Mouse (Mus musculus) layer of hippocampus, adult 8-10 months (tissue): ENCODE measurements around the gene Pogk. TPM values are rescaled to one million over a fixed set of nuclear protein-coding genes. Genes with fewer than 3 reads are reported as not detected.

ENCODE experiments used
- DNase-seq, 2 experiments: peaks; one replicate each; pipeline ENCODE4 v3.0.0; 2022; ENCODE audit warnings: low spot score in 2 of 2
- total RNA-seq, 4 experiments: library from RNA; stranded (reverse); gene quantifications; 2 replicates each; pipeline ENCODE4 v1.2.4; 2022

Pogk gene
- total RNA-seq, 4 experiments from 2014 or later, result 34.0 to 35.0 (median 34.4) TPM

DNA sequence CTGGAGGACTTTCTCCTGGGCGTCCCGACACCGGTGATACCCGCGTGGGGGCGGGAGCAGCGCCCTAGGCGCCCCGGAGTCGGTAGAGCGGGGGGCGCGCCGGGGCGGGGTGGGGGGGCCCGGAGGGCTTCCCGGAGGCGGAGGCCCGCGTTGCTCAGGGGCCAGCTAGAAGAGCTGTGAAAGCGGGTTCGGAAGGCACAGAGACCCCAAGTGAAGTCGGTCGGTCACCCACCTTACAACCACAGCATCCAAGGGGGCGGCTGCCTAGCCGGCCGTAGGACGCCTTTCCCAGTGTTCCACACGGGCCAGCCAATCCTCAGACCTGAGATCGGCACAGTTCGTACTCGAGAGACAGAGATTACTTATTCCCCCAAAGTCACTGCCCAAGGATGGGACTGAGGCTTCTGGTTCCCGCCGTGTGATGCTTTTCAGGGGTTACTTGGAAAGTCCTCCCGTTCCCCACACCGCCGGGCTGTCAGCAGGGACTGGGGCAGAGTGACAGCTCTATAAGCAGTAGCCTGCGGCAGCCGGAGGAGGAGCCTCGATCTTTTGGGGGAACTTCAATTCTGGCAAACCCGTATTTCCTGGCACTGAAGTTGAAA is 29.9 kb downstream of the Pogk start:
- peak; percentile 53 to 61 for DNase-seq

DNA sequence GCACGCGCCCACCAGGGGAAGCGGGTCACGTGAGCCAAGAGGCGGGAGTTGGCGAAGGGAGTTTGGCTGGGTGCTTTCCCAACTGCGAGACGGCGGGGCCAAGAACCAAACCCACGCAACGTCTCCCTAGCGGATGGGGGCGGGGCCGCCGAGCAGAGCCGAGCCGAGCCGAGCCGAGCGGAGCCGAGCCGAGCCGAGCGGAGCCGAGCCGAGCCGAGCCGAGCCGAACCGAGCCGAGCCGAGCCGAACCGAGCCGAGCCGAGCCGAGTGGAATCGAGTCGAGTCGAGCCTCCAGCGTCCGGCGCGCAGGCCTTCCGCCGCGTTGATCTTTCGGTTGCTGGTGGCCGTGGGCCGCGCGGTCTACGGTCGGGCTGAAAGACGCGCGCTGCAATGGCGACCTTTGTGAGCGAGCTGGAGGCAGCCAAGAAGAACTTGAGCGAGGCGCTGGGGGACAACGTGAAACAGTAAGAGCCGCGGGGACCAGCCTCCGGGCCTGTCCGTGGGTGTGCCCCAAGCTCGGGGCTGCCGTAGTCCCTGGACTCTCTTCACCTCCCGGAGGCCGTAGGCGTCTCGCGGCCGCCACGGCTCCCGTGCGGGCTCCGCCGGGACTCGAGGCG is 30.5 kb downstream of the Pogk start, which contains the start of gene Tada1:
Tada1 (plus strand) TSS at position 85 of the 617 bp plus-strand sequence.
- peak; percentile 91 to 95 for DNase-seq

DNA sequence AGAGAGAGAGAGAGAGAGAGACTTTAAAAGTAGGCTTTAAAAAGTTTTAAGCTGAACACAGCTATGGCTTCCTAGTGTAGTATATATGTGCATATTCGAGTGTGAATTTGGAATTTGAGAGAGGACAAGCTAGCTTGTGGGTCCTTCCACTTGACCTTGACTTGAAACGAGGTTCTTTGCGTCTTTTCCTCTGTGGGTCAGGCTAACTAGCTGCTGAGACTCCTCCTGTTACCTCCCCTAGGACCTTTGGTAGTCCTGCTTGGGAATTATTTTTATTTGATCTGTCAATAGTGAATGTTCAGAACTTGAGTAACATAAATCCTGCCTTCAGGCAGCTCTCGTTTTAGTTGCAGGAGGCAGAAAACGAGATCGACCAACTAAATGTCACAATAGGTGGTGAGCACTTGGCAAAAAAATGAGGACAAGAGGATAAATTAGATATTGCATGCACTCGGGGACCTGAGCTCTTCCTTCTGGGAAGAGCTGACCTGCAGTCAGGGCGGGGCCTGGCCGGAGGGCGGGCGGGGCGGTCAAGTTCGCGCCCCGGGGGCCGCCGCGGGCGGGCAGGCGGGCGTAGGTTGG is 31.1 kb downstream of the Pogk start:
- no peak for DNase-seq

DNA sequence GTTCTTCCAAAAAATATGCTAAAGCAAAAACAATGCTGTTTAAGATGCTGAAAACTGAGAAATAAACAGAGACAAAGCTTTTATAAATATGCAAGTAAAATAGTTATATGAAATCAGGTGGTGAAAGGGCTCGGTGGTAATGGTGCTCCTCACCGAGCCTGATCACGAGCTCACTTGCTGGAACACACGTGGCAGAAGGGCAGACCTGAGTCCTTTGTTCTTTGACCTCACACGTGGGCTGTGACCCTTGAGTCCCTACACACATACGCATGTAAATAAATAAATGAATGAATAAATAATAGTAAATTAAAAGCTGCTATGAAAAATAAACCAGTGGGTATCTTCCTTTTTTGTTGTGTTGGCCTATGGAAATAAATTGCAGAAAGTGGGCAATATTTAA is 32.5 kb downstream of the Pogk start:
- DNase-seq, result no peak

DNA sequence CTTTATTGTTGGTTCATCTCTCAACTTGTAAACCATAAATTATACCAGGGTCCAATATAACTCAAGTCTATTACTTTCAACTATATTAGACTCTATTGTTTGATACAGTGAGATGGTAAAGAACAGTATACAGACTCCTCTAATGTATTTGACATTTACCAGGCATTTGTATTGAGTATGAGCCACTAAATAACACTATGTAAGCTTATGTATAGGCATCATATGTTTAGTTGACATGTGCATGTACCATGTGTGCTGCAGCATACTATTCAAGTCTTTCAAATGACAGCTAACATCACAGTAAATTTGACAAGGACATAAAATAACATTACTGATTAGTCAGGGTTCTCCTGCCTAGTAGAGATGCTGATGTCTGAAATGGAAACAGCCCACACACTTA is 46.5 kb downstream of the Pogk start:
- no peak for DNase-seq

DNA sequence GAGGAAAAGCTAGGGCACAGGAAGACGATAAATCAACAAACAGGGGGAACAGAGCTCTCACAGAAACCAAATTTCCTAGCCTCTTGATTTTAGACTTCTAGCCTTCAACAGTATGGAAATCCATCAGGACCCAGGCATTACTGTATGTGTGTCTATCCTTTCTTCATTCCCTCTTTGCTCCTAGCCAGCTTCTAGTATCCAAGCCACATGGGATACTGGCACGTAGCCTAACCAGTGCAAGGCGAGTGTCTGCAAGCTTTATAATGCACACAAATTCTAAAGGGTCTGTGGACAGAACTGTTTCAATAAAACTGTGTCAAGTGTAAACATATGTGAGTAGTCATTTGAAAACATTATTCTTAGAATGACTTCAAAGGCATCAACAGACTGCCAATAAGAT is 47.0 kb downstream of the Pogk start:
- no peak for DNase-seq

DNA sequence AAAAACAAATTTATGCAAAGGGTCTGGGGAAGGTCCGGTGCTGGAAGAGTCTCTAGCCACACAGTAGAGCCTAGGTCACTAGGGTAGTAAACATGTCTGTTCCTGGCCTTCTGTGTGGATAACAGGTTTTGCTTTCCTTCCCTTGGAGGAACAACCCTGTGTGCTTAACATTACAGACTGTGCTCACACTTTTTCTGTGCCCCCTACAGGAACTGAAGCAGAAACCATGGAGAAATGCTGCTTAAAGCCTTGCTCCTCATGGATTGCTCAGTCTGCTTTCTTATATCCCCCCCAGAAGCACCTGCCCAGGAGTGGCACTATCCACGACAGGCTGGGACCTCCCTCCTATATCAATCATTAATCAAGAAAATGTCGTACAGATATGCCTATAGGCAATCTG is 47.8 kb downstream of the Pogk start:
- DNase-seq, result no peak

DNA sequence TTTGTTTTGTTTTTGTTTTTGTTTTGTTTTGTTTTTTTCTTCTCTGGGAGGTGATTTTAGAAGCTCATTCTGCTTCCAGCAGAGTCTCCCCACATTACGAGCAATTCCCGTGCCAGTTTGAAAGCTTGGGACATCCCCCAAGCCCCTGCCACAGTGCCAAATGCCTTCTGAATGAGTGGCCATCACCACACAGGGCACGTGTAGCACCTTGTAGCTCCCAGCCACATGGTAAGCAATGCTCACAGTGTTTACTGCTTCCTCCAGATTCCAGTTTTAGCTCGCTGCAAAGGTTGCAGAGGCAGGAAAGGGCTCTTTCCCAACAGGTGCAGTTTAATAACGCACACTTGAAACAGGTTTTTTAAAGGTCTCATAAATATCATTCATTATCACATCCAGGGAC is 48.8 kb downstream of the Pogk start:
- no peak for DNase-seq

DNA sequence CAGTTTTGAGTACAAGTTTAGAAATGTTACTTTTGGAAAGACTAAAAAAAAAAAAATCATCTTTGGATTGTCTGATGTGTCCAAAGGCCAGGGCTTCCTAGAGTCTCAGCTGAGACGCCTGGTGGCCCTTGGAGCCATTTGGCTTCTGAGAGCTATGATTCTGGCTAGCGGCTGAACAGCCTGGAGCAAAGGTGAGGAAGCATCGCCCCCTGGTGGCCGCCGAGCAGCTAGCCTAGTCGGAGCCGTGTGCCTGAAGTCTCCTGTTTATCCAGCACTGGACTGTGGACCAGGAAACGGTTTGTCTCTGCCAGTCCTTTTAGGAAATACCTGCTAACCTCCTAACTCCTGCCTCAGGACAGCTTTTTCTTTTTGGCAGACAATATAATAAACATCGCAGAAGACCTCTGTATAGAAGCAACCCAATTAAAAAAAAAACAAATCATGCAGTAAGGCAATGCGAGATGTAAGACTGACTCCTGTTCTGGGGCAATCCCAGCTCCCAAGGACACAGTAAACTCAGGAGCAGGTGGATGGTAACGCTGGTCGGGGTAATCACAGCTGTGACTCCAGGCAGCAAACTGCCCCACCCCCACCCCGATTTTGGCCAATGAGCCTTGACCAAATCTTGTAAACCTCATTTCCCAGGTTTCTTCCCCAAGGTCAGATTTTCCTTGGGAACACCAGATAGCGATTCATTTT is 49.4 kb downstream of the Pogk start:
- DNase-seq, result peak; percentile 69 to 89

DNA sequence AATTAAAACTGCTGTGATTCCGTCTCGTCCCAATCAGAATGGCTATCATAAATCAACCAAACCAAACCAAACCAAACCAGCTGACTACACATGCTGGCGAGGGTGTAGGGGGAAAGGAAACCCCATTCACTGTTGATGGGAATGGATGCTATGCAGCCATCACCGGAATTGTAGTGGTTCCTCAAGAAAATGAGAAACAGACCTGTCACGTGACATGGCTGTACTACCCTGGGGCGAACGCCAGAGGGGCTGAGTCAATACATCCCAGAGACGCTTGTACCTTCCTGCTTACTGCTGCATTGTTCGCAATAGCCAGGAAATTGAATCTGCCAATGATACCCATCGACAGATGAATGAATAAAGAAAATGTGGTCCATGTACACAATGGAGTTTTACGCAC is 59.9 kb downstream of the Pogk start:
- DNase-seq, result no peak

DNA sequence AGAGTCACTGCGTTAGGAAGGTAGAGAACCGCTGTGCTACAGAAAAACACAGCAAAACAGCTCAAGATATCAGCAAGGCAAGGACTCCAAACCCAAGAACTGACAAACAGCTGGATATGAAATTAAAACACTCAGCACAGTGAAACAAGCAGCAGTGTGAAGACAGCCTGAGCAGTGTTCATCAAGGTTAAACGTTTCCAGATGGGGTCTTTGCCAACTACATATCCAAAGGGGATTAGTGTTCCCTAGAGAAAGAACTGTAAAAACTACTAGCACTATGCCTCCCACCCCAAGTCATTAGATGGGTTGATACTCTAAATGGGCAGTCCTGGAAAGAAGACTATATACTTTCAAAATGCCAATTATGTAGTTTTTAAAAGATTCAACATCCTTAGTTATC is 60.3 kb downstream of the Pogk start:
- DNase-seq, result no peak

DNA sequence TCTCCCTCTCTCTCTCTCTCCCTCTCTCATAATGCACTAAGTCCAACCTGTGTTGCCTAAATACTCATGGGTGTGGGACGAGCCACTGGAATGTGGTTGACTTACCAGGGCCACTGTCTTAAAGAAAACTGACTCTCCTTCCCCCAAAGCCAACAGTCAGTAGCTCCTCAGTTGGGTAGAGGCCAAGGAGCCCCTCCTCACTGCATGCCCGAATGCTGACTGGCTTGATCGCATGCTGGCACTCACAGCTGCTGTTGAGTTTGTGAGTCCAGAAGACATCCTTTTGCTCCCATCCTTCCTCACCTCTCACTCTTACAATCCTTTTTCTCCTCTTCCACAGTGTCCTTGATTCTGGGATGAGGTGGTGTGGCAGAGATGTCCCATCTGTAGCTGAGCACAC is 62.8 kb downstream of the Pogk start:
- no peak for DNase-seq

DNA sequence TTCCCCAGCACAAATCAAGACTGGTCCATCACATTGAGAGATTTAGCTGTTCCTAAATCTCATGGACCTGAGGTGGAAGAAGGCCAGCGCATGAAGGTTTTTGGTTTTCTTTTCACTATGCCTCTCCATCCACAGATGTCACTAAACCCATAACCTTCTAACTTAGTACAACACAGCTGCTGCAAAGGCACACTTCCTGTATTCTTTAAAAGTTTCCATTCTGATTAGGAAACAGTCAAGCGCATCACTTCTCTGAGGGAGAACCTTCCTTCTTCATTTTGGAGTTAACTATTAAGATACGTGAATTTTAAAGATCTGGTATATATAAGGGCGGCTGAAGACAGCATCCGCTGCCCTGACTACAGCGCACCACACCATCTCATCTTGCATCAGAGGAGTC is 64.1 kb downstream of the Pogk start:
- DNase-seq, result no peak

DNA sequence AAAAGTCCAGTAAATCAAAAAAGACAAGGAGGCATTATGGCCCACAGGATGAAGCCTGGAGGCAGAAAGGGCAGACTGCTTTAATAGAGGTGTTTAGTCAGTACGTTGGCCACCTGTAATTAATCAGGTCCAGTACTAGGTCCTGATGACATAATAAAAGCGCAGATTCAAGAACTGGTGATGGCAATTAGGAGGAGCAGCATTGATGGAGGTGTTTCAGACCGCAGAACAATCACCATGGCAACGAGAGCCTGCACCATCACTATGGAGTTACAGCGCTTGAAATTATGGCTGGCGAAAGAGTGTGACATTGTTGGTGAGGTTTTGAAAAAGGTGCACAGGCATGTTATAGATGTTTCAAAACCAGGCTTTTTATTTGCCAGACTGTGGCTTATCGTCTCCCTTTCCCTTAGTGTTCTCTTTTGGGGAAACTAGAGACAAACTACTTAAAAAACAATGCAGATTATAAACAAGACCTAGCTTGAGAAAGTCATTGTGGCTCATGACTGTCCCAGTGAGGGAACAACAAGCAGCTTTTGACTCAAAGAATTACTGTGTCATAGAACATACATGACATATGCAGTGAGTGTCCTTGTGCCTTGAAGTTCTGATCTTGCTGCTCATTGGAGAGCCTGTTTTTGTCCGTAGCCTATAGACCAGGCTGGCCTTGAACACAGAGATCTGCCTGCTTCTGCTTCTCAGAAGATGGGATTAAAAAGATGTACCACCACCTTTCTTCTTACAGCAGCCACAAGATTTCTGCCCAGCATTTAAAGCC is 65.2 kb downstream of the Pogk start:
- peak in 1 of 2 experiments; percentile 29 for DNase-seq

DNA sequence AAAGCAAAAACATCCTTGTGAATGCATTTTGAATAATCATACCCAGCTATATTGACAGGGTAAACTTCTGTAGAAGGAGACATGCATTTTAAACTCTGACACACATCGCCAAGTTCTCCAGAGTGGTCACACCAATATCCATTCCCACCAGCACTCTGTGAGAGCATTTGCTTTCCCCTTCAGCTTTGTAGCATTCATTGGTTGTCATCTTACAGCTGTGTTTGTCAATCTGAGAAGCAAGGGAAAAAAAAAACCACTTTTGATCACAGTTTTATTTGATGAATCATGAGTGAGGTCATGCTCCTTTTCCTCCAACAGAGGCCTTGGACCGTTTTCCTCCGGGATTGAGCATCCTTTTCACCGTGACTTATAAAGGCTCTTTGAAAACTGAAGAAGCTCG is 66.1 kb downstream of the Pogk start:
- no peak for DNase-seq

DNA sequence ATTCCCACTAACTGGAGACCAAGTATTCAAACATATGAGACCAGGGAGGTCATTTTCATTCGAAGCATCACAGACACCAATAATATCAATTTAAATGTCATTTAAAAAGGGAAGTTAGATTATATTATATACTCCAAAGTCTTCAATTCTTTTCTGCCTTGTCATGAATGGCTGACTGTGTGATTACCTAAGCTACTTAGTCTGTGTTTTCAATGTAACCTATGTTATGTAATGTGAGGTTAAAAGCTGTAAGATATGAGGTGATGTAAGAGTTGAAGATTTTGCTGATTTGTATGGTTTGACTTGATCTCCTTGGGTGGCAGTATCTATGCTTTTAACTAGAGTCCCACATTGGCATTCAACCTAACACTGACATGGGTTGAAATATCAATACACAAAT is 67.1 kb downstream of the Pogk start:
- no peak for DNase-seq

DNA sequence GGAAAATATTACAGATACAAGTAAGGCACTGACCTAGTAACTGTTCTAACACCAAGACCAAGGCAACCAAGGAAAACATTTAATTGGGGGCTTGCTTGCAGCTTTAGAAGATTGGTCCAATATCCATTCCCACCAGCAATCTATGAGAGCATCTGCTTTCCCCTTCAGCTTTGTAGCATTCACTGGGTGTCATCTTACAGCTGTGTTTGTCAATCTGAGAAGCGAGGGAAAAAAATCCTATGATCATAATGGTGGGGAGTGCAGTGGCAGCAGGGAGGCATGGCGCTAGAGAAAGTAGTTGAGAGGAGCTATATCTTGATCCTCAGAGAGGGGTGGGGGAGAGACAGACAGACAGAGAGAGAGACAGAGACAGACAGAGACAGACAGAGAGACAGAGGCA is 67.6 kb downstream of the Pogk start:
- DNase-seq, result no peak

DNA sequence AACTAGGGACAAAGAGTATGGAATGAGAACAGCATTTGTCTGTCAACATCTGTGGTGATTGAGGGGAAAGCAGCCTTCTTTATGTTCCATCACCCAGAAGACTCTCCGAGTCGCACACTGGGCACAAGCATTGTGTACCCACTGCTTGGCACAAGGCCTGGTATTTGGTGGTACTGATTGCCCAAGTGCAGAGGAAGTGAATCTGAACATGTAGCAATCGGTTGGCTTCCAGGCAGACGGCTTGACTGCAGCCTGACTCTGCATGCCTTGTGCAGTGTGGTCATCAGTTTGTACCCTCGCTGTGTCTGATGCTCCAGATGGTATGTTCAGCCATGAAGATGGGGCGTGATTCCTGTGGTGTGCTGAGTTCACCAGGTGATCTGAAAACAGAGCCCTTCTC is 70.6 kb downstream of the Pogk start:
- DNase-seq, result peak in 1 of 2 experiments; percentile 20
